Mouse (Mus musculus): Measurements from ENCODE around the gene Rhbdl2.

The Rhbdl2 gene

DNA sequence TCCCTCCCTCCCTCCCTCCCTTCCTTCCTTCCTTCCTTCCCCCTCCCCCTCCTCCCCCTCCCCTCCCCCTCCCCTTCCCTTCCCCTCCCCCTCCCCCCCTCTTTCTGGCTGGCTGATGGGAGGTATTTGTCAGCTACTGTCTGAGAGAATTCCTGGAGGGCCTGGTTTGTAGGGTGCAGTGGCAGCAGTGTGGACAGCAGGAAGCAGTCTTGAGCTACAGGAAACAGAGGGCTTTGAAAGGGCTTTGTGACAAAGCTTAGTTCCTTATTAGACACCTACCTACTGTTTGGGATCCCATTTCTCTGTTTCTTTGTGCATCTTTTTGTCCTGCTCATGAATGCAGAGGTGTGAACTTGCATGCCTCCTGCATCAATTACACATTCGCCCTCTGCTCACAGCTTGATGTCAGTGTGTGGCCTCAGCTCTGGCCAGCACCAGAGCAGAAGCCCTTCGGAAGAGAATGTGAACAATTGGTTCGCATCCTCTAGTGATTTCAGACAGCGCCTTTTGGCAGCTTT lies 31.5 kb downstream of the Rhbdl2 start:
- no peak for DNase-seq

GRCm38 (mm10) chr4:123842126-123842525 lies 54.5 kb downstream of the Rhbdl2 start:
- DNase-seq, result peak; percentile 71

DNA sequence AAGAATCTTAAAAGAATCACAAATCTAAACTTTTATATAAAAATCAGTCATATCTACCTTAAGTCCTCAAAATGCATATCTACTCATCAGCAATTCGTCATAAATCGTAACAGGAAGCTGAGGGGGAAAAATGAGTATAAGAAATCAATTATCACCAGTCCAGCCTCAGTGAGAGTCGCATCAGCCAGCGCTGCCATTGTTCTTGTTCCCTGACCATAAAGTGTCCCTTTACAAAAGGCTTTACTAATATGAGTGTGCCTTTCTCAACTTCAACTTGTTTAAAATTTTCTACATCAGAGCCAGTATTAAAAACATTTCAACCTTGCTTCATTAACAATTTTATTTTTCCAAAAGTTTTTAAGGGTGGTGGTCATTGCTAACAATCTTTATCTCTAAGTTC lies 69.2 kb downstream of the Rhbdl2 start:
- peak; percentile 51 for DNase-seq

- peak; percentile 75 for DNase-seq
Measured at GRCm38 (mm10) chr4:123858090-123858489, 70.4 kb downstream of the Rhbdl2 start.

GRCm38 (mm10) chr4:123859379-123859778 lies 71.7 kb downstream of the Rhbdl2 start, which contains the start of gene 4933427I04Rik:
TSS of gene 4933427I04Rik (plus strand) at chr4:123859679.
- peak; percentile 54 for DNase-seq

GRCm38 (mm10) chr4:123859803-123860202 lies 72.1 kb downstream of the Rhbdl2 start:
- peak; percentile 63 for DNase-seq

GRCm38 (mm10) chr4:123860621-123861020 lies 72.9 kb downstream of the Rhbdl2 start:
- peak; percentile 79 for DNase-seq
